Mouse (Mus musculus) right cerebral cortex, postnatal 36 days (tissue): Measurements from ENCODE around the gene Fkbp6.
A peak's percentile ranks its signal among the peaks of the same experiment; 100 is the strongest.

ENCODE experiments used
- DNase-seq, 2 experiments: peaks; one replicate each; pipeline ENCODE4 v3.0.0; 2022; ENCODE audit warnings: low spot score in 2 of 2, mixed read lengths in 1 of 2

The Fkbp6 gene

DNA sequence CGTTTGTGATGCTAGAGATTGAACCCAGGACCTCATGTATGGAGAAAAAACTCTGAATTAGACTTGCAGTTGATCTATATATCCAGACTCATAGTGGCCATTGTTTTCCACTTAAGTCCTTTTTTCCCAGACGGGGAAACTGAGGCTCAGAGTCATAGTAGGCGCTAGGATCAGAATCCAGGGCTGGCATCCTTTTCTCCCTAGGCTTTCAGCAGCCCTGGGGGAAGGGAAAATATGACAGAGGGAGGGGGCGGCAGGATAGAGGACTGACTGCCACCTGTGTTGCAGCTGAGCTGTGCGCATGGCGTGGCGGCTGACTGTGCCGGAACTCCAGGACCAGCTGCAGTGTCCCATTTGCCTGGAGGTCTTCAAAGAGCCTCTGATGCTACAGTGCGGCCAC lies 3.2 kb upstream of the Fkbp6 start, which contains the start of gene Trim50:
Trim50 (plus strand) TSS at position 301 of the 400 bp plus-strand sequence.
- DNase-seq, result no peak

DNA sequence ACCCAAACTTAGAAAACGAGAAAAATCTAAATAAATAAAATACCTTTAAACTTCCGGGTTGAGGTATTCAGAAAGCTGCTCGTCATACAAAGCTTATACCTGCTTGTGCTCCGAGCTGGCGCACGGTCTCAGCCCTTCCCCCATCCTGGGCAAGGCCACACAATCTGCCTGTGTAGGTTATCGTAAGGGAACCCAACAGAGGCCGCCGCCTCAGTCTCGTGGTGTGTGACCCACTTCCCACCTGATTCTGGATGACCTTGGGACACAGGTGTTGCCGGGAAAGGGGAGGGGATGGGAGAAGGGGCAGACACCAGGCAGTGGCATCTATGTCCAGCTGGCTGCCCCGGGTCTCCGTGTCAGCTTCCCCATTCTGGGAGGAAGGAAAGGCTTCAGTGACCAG lies 1.8 kb upstream of the Fkbp6 start:
- DNase-seq, result no peak

DNA sequence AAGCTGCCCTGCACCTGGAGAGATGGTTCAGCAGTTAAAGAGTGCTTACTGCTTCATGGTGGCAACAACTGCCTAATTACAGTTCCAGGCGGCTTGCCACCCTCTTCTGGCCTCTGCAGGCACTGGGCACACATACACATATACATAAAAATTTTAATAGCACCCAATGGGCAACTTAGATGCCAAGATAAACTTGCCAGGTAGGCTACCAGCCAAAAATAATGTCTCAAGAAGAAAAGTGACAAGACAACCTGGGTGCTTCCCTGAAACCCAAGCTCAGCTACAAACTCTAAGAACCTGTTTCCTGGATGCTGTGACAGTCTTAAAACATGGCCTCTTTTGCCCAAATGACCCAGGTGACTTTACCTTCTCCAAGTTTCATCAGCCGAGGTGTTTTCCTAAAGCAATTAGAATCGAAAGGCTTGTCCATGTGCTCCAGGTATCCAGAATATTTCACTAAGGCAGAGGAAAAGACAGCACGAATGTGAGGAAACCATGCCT lies 2.3 kb downstream of the Fkbp6 start:
- DNase-seq, result no peak

DNA sequence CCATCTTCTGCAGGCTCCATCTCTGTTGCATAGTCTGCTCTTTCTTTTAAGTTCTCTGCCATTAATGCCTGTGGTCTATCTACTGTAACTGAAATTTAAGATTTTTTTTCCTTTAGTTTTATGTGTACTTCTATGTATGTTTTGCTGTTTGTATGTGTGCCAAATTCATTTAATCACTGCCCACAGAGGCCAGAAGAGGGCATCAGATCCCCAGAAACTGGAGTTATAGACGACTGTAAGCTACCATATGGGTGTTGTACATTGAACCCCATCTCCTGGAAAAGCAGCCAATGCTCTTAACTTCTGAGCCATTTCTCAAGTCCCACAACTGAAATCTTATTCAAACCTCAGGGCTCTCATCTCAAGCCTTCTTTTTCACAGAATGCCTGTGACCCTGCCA lies 3.4 kb downstream of the Fkbp6 start:
- DNase-seq, result no peak

DNA sequence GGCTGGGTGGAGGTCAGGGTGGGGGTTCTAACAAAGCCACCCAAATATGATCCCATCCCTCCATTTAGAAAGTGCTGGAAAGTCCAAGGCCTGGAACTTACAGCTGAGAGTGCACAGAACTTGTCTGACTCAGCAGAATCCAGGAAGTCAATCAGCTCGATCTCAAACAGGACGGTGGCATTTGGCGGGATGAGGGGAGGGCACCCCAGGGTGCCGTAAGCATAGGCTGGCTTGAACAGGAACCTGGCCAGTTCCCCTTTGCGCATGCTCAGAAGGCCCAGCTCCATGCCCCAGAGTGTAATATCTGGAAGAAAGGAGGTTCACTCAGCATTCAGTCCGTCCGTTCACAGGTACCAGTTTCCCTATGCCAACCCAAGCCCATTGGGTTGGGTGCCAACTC lies 3.9 kb downstream of the Fkbp6 start:
- no peak for DNase-seq

DNA sequence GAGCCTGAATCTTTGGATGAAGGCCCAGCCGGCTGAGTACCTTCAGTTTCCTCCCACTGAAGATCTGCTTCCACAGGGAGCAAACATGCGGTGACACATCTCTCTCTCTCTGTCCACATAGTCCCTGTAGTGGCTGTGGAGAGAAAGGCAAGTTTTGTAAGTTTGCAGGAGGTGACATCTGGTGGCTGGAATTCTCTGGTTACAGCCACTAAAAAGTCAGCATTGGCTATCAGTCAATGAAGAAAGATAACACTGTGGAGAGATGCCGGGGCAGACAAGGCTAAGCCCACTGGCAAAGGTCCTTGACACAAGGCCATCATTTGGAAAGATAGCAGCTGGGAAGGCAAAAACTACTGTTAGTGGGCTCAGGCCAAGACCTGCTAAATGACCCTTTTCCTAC lies 12.3 kb downstream of the Fkbp6 start:
- no peak for DNase-seq

DNA sequence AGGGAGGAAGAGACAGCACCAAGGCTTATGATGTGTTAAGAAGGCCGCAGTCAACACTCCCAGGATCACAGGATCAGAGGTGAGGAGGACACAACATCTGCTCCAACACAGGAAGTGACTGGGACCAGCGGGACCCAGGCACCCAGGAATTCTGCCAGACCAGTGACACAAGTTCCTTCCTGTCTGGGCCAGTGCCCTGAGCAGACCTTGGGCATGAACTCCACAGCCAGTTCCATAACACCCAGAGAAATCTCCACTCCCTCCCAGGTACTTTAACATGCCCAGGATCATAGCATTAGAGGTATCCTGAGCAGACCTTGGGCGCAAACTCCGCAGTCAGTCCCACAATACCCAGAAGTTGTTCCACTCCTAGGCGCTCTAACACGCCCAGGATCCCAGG lies 18.7 kb downstream of the Fkbp6 start:
- no peak for DNase-seq

DNA sequence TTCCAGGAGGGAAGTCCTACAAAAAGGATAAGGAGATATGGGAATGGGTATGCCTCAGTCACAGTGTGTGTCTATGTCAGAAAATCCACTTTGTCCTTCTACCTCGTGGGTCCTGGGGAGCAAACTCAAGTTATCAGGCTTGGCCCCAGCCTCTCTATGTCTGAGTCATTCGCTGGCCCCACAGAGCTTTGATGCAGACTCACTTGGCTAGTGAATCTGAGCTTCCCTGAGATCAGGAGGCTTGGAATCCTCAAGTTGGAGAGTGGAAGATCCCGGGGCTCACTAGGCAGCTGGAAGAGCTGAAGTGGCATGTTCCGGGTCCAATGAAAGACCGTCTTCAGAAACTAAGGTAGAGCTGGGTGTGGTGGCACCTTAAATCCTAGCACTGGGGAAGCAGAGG lies 19.6 kb downstream of the Fkbp6 start:
- DNase-seq, result no peak

DNA sequence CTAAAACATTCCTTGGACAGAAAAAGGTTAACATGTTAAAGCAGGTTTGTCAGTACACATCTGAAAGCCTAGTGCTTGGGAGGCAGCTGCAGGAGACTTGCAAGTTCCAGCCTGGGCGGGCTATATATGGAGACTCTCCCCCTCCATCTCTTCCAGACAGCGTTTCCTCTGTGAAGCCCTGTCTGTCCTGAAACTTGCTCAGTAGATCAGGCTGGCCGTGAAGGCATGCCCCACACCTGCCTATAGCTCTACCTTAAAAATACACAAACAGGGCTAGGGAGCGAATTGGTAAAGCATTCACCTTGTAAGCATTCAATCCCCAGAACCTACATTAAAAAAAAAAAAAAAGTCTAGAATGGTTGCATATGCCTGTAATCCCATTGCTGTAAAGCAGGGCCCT lies 20.4 kb downstream of the Fkbp6 start:
- DNase-seq, result no peak

DNA sequence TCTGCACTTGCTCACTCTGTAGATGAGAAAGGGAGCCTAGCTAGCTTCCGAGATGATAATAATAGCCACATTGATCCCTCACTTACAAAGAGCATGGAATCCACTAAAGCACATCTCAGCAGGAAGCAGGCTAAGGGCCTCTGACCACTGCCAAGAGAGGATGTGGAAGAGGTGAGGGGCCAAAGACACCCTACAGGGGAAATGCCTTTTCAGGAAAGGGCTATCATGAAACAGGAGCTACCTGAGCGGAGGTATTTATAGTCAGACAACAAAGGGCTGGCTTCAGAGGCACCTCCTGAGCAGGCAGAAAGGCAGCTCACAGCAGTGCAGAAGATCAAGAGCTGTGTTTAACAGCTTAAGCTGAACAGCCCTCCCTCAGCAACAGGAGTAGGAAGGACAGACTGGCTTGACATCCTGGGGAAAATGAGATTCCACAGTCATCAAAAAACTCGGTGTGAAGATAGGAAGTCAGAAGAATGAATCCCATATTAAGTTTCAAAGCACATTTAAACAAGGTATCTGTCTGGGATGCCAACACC lies 23.7 kb downstream of the Fkbp6 start:
- no peak for DNase-seq

DNA sequence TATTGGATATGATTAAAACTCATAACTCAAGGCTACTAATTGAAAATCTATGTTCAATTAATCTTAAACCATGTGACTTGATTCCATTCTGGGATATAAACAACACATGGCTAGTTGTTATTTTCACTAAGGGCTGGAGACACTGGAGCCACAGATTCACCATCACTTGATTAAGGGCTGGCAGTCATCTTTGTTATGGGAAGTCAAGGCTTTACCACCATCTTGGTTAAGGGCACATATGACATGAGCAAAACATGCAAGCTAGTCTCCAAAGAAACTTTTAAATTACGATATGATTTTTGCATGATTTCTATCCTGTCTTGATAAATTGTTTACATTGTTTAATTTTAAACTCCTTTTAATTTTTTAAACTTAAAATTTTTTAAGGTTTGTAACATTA lies 27.6 kb downstream of the Fkbp6 start:
- DNase-seq, result no peak

DNA sequence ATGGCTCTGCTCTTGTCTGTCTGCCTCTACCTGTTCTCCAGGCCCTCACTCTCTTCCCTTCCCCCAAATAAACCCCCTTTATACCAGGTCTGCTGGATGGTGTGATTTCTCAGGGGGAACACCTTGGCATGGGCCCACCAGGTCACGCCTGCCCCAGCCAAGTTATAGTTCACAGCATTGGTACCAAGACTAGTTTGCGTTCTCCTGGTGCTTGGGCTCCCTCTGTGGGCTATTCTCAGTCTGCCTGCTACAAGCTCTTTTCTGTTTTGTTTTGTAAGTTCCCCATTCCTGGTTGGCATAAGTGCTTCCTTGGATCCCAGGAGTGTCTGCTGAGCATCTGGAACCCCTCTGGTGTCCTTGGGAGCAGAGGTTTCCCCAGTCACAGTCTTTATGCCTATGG lies 30.0 kb downstream of the Fkbp6 start:
- no peak for DNase-seq

DNA sequence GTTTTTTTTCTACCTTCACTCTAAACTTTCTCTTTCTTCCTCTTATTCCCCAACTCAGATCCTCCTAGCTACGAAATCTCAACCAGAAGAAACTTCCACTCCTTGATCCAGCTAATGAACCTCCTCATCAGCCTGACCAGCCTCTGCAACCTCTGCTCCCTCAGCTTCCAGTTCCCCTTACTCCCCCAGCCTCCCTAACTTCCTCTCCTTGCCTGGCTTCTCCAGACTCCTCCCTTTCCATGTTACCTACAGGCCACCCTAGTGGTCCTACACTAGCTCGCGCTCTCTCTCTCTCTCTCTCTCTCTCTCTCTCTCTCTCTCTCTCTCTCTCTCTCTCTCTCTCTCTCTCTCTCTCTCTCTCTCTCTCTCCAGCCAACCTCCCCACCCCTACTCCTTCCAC lies 33.7 kb downstream of the Fkbp6 start:
- no peak for DNase-seq

DNA sequence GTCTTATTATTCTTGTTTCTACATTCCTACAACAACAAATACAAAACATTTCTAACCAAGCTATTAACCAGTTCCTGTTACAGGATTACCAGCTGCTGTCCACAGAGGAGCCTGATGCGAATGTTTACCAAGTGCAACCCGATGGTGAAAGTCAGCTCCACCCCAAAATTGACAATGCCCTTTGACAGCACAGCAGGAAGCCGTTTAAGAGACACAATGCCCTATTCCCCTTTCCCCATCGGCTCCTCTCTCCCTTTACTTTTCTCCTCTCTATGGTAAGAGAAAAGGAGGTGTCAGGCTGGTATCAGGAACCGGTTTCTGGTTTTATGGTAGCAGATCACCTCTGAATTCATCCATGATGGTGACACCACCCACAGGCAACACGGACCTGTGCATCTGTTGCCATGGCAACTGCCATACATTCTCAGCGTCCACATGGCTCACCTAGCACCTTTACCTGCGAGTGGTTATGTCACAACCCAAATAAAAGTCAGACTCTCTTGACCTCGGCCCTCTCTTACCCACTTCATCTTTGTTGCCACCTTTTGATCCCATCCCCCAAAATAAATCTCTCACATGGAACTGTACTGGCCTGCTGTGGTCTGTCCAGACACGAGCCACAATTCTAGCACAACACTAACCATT lies 43.4 kb downstream of the Fkbp6 start:
- DNase-seq, result no peak

DNA sequence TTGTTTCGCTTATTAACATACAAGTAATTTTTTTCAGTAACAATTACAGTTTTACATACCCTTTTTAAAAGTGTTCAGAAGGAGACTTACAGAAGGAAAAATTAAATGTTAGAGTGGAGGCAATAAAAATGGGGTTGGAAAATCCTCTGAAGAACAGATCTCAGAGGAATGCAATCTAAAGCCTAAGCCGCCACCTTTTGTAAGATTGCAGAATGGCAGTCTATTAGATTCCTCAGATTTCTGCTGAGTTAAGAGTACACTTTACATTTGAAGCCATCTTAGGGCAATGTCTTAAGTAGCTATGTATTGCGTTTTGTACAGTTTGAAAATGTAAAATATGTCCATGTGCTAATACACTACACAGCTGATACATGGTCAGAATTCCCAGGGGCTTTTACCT lies 47.4 kb downstream of the Fkbp6 start:
- no peak for DNase-seq

DNA sequence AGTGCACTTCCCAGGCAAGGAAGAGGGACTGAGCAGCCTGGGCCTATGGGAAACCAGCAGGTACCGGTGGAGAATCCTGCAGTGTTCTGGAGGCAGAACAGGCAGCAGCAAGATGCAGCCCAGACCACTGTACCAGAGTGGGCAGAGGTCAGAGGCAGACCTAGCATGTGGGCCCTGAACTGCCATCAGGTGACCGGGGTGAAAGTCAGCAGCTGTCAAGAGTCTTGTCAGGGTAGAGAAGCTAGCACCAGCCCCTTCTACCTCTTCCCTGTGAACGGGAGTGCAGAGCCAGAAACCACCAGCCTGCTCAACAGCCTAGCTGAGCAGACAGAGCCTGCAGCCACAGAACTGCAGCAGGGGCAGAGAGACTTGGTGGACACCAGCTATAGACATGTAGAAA lies 47.9 kb downstream of the Fkbp6 start:
- no peak for DNase-seq

DNA sequence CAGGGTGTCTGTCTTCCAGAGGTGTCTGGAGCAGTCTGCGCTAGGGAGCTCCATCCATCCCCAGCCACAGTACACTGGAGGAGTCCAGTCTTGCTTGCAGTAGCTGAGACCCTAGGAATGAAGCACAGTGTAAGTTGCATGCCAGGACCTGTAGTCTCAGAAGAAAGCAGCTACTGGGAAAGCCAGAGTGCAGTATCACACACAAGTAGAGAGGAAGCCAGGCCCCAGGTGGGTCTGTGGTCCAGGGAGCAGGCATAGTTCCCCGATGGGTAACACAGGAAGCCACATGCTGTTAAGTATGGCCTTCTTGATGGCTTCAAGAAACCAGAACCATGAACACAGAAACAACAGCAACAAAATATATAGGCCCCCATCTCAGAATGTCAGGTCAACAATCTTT lies 57.8 kb downstream of the Fkbp6 start:
- DNase-seq, result no peak

DNA sequence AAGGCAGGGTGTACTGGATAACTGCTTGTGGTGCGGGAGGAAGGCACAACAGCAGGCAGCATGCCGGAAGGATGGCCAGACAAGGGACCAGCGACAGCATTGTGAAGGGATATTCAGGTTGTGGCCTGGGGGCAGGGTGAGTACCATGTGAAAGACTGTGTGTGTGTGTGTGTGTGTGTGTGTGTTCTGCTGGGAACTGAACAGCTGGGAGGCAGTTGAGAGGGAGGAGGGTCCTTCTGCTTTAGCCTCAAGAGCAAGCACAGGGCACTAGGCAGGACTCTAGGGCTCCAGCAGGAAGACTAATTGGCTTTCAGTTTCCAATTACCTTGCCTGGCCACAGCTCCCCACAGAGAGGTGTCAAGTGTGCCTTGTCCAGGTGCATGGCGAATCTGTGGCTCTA lies 58.7 kb downstream of the Fkbp6 start:
- no peak for DNase-seq

DNA sequence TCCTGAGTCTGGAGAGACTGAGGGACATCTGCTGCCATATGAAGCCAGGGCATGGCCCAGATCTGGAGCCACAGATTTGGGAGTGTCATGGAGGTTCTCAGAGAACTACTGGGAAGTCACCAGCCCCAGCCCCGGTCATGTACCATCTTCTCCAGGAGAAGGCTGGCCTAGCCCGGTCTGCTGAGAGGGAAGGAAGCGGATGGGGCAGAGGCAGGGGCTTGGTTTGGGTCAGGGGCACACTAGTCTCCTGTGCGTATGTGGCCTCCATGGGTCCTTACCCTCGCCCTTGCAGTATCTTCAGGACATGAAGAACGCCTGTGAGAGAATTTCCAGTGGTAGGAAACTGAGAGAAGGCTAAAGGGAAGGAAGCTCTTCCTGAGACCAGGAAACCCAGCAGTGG lies 59.1 kb downstream of the Fkbp6 start:
- no peak for DNase-seq

DNA sequence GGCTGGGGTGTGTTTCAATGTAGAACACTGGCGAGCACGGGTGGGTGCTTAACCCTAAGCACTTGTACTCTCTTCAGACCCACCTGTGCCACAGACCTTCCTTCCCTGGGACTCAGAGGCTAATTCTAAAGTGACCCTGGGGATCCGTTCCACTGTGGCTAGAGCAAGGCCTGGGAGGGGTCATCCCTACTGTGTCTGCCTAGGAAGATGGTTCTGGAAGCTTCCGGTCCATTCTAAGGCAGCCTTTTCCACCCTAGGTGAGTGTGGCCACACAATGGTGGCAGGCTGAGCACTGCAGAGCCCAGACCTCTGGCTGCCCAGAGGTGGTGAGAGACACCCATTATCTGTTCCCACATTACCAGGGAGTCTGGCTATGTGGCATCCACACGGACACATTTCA lies 62.9 kb downstream of the Fkbp6 start:
- DNase-seq, result no peak

DNA sequence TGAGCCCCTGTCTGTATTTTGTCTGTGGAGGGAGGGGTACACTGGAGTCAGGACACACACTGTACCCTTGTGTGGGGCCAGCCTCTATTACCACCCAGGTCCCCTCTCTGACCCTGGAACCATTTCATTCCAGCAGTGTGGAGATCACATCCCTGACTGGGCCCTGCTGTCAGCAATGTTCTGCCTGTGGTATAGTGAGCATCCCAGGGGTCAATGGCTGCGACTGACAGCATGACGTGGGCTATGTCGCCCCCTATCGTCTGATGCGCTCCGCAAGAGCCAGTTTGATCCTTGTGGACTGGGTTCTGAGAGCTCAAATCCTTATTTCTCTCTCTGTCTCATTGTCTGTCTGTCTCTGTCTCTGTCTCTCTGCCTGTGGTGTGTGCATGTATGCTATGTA lies 63.7 kb downstream of the Fkbp6 start:
- peak; percentile 51 to 56 for DNase-seq

DNA sequence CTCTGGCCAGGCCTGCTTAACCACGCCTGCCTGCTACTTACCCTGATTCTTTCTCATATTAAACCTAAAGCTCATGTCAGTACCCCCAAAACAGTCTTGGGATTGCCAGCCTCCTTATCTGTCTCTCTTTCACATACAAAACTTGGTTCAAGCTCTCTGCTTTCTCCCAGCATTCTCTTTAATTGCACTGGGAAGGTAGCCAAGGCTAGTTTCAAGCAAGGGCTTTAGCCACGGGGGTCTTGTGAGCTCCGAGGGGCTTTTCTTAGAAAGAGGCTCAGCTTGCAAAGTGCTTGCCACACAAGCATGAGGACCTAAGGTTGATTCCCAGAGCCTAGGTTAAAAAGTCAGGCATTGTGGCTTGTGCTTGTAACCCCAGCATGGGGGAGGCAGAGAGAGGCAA lies 64.6 kb downstream of the Fkbp6 start:
- DNase-seq, result no peak

DNA sequence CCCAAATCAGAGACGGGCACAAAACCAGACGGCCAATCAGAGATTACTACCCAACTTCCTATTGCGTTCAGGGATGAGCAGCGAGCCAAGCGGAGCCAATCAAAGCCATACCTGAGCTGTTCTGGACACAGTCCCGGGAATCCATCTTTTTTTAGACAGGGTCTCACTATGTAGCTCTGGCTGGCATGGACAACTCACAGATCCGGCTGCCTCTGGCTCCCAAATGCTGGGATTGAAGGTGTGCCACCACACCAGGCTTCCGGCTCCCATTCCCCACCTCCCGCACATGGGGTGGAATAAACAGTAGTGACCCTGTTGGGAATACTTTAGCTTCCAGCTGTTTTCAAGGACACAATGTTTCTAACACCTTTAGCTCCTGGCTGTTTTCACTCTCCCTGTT lies 69.6 kb downstream of the Fkbp6 start:
- DNase-seq, result no peak

DNA sequence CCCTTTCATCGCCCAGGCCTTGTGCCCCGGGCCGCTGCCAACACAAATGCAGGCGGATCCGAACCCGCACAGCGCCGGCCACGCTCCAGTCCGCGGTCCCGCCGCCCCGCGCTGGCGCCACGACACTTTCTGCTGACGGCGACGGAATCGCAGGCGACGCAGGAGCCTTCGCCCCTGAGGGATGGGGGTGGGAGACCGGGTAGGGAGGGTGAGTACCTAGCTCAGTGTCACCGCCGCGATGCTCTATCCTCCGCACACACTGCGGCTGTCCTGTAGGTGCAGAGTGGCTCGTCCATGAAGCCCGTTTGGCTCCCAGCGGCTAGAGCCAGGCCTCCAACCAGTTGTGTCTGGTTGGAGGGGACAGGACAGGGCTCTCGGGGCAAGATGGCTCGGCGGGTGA lies 73.2 kb downstream of the Fkbp6 start:
- DNase-seq, result no peak
